Mouse (Mus musculus) CH12.LX (cell line): Measurements from ENCODE around the gene Dffb.

Source experiments
- CHD2 ChIP-seq: IDR thresholded peaks from 2 replicates; pipeline ENCODE4 v1.6.1; 2011; ENCODE audit warnings: low read length, improper control_type of control experiment
- CTCF ChIP-seq, 2 experiments: IDR thresholded peaks in 1 of 2; conservative IDR thresholded peaks in 1 of 2; 2 replicates each; pipeline ENCODE4 v1.5.1; 2011 to 2012; ENCODE audit warnings: low read depth in 2 of 2, low read length in 2 of 2, improper control_type of control experiment in 1 of 2, inconsistent platforms in 1 of 2, mild to moderate bottlenecking in 1 of 2, moderate library complexity in 1 of 2
- GABPA ChIP-seq: IDR thresholded peaks from 2 replicates; pipeline ENCODE4 v1.6.1; 2012; ENCODE audit warnings: low read depth, low read length, improper control_type of control experiment, inconsistent platforms; ENCODE audit not compliant: insufficient replicate concordance
- JUND ChIP-seq: conservative IDR thresholded peaks from 2 replicates; pipeline ENCODE4 v1.6.1; 2011; ENCODE audit warnings: low read depth, low read length, improper control_type of control experiment
- MAX ChIP-seq: IDR thresholded peaks from 2 replicates; pipeline ENCODE4 v1.6.1; 2011; ENCODE audit warnings: low read length, improper control_type of control experiment
- MAZ ChIP-seq: IDR thresholded peaks from 2 replicates; pipeline ENCODE4 v1.6.1; 2012; ENCODE audit warnings: low read depth, mild to moderate bottlenecking, inconsistent platforms, low read length, improper control_type of control experiment, moderate library complexity
- MEF2A ChIP-seq: IDR thresholded peaks from 2 replicates; pipeline ENCODE4 v1.6.1; 2014; ENCODE audit warnings: low read depth, mild to moderate bottlenecking, inconsistent platforms, low read length, improper control_type of control experiment, borderline replicate concordance
- RAD21 ChIP-seq: IDR thresholded peaks from 2 replicates; pipeline ENCODE4 v1.6.1; 2011; ENCODE audit warnings: low read depth, mild to moderate bottlenecking, low read length, improper control_type of control experiment, moderate library complexity
- TBP ChIP-seq: conservative IDR thresholded peaks from 2 replicates; pipeline ENCODE4 v1.6.1; 2011; ENCODE audit warnings: low read depth, low read length, improper control_type of control experiment
- TCF12 ChIP-seq: IDR thresholded peaks from 2 replicates; pipeline ENCODE4 v1.6.1; 2014; ENCODE audit warnings: low read depth, mild to moderate bottlenecking, inconsistent platforms, low read length, improper control_type of control experiment

- TF ChIP-seq CTCF (conservative IDR thresholded peaks at IDR 0.05 in 1 of 2, IDR thresholded peaks at IDR 0.05 in 1 of 2; ENCODE audit: low read depth in 2 of 2, low read length in 2 of 2), result no peak
- no peak for TF ChIP-seq MAZ
- TF ChIP-seq TBP, result no peak
- no peak for TF ChIP-seq JUND
- TF ChIP-seq CHD2, result no peak
- no peak for TF ChIP-seq MAX
- TF ChIP-seq MEF2A, result no peak
- TF ChIP-seq TCF12, result no peak
- no peak for TF ChIP-seq GABPA
- no peak for TF ChIP-seq RAD21
These were observed 32.8 kb upstream of the Dffb start for GRCm38 (mm10) chr4:154007759-154008158.
